Mouse (Mus musculus): ENCODE measurements around the gene Dnajc5g. TPM values are rescaled to one million over a fixed set of nuclear protein-coding genes. Genes with fewer than 3 reads are reported as not detected.

The Dnajc5g gene
- total RNA-seq, 1 experiment from 2014 or later: not detected

DNA sequence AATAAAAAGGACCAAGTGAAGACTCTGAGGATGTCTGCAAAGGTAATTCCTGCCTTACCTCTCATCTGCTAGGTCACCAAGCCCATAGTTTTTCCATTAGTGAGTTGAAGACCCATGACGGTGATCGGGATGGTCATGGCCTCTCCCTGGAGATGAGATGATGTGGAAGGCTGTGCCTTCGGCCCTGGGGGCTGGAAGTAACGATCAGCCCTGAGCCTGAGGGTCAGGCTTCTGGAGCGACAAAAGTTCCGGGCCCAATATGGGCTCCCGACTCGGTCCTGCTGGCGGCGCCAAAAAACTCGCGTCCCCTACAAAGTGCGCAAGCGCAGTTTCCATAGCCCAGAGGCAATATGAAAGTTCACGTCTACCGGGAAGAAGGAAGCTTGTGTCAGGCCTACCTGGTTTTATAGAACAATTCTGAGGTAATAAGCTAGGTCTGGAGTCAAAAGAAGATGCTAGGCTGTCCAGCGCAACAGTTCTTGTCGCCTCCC is 2.0 kb downstream of the Dnajc5g start, which contains the start of gene Slc30a3:
TSS of gene Slc30a3 (minus strand) at position 238 of the 491 bp plus-strand sequence.
- DNase-seq: no peak

DNA sequence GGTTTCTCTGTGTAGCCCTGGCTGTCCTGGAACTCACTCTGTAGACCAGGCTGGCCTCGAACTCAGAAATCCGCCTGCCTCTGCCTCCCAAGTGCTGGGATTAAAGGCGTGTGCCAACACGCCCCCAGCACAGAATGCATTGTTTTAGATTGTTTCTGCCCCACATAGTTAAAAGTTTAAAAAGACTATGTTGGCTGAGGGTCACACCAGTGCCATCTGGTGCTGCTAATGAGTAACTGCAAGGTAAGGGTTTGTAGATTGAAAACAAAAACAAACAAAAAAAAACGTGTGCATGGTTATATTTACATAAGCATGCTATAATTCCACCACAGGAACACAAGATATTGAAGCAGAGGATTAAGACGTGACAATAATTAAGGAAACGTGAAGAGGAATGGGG is 4.7 kb downstream of the Dnajc5g start:
- no peak for DNase-seq

DNA sequence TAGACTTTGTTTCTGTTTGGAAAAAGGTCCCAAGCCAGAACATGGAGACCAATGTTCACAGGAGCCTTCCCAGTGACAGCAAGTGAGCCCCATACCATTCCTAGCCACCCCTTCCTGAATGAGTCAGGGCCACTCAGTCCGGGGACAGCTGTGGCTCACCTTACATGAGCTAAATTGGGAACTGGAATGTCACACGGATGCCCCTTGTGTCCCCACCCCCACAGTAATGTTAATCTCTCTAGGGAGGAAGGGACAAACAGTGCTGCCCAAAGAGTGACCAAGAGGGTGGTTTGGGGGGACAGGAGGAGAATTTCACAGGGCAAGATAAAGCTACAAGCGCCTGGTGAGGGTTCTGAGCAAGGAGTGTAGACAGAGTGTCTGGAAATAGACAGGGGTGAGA is 10.3 kb downstream of the Dnajc5g start, which contains the start of gene Trim54:
TSS of gene Trim54 (plus strand) at position 359 of the 400 bp plus-strand sequence.
- no peak for DNase-seq

DNA sequence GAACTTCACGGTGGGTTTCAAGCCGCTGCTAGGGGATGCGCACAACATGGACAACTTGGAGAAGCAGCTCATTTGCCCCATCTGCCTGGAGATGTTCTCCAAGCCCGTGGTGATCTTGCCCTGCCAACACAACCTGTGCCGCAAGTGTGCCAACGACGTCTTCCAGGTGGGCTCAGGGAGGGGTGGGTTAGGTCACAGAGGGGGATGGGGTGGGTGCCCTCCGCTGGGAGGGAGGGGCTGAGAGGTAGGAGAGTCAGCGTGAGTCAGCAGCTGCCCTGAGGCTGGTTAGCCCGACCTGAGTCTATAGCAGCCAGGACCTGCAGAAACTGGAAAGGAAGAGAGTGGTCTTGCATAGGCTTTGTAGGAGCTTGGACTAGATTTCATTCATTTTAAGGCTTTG is 10.8 kb downstream of the Dnajc5g start:
- DNase-seq: no peak

DNA sequence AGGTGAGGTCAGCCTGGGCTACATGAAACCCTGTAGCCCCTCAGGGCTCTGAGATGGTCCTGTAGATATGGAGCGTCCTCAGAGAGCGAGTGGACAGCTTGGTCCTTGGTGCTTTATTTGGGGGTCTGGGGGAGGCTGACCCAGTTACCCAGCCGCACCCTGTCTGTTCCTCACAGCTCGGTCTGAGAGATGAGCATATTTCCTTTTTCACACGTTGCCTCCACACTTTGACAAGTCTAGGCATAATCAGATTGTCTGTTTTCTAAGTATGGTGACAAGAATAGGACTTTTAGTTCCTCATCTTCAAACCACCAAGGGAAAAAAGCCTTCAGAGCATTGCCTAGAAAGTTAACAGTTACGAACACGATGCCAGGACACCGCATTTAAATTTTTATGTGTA is 15.0 kb downstream of the Dnajc5g start:
- no peak for DNase-seq

DNA sequence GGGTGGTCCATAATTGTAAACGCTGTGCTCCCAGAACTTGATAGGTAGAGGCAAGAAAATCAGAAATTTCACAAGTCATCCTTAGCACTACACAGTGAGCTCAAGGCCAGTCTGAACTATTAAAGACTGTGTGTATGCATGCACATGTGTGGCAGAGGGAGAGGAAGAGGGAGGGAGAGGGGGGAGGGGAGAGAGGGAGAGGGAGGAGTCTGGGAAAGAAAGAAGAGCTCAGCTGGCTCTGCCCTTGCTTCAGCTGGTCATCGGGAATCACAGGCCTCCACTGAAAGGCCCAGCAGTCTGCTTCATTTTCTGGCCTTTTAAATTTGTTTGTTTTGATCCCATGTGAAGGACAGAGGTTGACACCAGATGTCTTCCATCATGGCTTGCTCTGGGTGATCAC is 17.4 kb downstream of the Dnajc5g start:
- DNase-seq: no peak

DNA sequence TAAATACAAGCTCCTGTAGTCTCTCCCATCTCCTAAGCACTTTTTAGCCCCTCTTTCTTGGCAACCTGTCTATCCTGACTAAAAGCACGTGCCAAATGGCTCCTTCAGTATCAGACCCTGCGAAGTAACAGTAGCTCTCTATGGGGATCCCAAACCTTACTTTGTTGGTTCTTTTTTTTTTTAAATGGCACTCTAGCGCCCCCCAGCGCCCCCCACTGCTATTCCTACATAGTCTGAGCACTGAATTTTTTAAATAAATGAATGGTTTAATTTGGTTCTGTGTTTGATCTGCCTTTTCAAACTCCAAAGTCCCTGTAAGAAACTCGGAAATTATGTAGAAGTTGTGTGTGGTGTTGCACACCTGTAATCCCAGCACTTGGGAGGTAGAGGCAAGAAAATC is 20.0 kb downstream of the Dnajc5g start:
- no peak for DNase-seq

DNA sequence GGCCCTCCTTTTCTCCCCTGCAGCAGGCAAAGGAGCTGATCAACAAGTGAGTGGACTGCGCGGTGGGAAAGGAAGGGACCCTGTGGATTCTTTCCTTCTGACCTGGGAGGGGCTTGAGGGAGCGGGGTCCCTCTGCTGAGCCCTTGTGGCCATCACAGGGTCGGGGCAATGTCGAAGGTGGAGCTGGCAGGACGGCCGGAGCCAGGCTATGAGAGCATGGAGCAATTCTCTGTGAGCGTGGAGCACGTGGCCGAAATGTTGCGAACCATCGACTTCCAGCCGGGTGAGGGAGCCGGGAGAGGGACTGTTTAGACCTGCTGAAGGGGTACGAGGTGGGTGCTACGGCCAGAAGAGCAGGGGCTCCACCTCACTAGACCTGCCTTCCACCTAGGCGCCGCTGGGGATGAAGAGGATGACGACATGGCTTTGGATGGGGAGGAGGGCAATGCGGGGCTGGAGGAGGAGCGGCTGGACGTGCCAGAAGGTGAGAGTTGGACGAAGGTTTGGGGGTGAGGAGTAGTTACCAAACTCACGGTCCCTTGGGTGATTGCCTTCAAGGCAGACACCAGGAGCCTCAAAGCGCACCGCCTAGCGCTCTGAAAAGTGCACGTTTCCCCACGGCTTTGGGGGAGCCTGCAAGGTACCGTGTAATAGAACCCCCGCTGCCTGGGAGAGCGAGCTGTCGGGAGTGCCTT is 30.8 kb downstream of the Dnajc5g start:
- no peak for DNase-seq

DNA sequence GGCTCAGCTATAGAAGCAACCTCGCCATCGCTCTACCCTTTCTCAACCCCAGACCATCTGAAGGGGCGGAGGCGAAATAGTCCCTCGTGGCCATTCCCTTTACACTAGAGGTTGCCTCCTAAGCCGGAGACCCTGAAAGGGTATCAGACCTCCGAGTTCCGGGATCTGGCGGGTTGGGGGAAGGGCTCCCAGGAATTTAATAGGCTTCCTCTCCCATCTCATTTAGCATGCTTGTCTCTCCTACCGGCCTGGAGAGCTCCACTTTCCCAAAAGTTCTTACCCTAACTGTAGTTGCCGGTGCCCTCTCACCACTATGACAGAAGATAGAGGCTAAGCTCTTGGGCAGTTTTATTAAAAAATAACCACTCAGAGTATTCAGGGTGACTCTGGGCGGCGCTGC is 31.6 kb downstream of the Dnajc5g start:
- DNase-seq: no peak

DNA sequence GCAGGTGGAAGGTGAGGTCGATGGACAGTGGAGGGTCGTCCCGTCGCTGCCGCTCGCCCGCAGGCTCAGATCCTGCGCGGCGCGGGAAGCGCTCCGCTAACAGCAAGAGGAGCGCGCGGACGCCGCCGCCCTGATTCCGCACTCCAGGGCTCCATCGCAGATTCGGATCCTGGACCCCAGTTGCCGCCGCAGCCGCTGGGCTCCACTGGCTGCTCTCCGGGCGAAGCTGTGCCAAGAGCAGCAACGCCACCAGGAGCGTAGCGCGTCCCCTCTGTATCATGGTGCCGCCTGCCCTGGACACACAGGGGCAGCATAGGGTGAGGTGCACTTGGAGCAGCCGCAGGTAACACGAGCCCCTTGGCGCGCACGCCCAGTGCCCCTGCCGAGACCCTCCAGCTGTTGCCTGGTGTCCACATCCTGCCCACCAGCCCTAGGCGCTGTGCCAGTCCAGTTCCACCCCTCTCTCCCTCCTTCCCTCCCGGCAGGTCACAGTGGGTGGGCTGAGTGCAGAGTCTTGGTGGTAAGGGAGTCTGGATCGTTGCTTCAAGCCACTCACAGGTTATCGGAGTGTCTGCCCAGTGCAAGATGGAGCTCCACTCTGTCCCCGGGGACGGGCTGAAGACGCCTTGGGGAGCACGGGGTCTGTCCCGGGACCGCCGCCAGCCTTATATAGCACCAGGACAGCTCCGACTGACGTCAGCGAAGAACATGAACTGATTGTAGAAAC is 32.3 kb downstream of the Dnajc5g start, which contains the start of gene Ucn:
TSS of gene Ucn (minus strand) at position 589 of the 727 bp plus-strand sequence.
- peak; percentile 25 for DNase-seq

DNA sequence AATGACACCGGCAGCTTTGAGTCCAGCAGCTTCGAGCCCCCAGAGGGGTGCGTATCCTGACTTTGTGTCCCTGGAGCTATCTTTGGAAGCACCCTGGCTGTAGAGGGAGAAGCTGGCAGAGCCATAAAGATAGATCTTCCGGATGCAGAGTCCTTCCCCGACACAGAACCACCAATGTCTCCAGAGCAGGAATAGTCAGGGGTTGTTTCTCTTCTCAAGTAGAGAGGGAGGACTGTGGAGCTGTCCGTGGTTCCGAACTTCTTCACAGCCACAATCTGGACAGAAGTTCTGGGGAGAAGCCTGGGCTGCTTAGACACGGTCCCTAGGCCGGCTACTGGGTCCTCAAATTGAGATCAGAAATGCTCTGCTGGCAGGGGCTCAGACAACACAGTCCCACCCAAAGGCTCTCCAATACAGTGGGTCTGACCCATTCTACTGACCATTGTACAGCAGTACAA is 32.9 kb downstream of the Dnajc5g start:
- DNase-seq: peak; percentile 65

DNA sequence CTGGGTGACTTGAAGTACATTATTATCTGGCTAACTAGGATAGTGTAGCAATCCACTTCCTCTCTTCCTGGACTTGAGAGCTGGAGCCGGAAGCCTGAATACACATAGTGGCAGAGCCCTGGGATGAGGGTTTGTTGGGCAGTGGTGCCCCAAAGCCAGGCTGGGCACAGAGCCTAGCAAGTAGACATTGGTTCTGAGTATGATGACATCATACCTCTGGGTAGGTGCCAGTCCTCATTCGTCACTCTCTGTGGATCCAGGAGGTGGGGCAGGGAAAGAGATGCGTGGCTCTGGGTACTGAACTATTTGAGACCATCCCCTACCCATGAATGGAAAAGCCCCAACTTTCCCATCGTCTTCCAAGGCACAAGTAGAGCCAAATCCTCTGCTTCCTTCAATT is 43.7 kb downstream of the Dnajc5g start:
- DNase-seq: peak; percentile 45

DNA sequence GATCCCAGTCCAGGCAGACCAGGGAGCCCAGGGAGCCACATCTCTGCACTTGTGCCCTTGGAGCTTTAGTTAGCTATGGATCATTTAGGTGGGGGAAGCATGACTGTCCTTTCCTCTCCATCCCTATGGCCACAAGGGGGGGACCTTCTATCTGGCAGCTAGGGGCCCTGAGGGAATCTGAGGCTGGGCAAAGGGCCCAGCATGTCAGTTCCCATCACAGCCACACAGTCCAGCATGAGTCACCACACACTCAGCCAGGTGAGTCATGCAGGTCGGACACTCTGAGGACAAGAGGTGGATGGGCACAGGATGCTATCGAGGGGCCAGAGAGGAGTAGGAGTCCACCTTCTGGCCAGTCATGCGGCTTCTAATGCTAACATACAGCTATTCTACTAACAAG is 45.7 kb downstream of the Dnajc5g start:
- DNase-seq: peak; percentile 58

DNA sequence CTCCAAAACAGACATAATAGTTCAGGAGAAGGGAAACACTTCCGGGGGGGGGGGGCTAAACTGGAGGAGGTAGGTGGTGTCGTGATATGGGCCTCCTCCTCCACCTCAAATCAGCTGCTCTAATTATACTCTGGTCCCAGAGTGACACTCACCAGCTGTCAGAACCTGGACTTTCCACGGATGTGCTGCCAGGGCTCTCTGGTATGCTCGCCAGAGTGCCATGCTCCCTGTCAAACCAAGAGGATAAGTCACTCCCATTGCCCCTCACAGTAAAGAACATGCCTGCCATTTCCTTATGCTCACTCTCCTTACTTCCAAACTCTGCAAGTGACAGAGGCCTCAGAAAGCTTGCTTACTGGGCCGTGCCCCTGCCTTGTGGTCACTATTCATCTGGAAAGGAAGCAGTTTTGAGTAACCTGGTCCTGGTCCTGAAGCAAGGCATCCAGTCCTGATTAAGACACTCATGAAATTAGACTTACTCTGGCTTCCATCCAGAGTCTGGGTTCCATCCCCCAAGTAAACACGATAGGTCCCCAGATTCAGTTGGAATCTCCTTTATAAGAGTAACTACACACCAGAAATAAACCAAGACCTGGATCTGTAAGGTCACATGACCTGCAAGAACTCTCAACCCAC is 47.5 kb downstream of the Dnajc5g start:
- no peak for DNase-seq

DNA sequence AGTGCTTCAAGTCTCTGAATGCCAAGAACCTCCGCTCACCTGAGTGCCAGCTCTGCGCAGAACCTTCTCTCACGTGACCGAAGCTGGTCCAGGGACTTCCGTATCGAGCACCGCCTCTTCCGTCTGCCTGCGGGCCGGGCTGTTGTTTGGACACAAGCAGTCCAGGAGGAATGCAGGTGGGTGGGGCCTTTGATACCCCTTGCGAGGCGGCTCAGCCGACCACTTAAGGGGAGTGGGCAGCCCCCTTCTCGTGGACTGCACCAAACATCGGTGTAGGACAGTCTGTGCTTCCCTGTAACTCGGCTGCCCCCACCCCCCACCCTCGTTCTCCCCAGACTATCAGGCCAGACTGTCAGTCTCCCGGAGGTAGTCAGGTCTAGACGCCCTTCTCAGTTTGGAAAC is 48.1 kb downstream of the Dnajc5g start, which contains the start of gene Mpv17:
TSS of gene Mpv17 (minus strand) at position 100 of the 402 bp plus-strand sequence.
- DNase-seq: peak; percentile 89

Other genes starting within 250 kb of the Dnajc5g start
- 48.5 and 55.1 TPM in 2 replicates for gene Tmem214, start 238.3 kb upstream of the Dnajc5g start, total RNA-seq (2021)
- gene Agbl5, start 217.6 kb upstream of the Dnajc5g start, total RNA-seq (2021): 10.4 and 11.7 TPM in 2 replicates
- gene Ost4, start 198.5 kb upstream of the Dnajc5g start, total RNA-seq (2021): 210 and 212 TPM in 2 replicates
- gene Emilin1, start 192.9 kb upstream of the Dnajc5g start, total RNA-seq (2021): 46.2 and 51.0 TPM in 2 replicates
- gene Khk, start 184.9 kb upstream of the Dnajc5g start, total RNA-seq (2021): 48.4 and 70.5 TPM in 2 replicates
- 0.56 and 0.86 TPM in 2 replicates for gene Cgref1, start 160.7 kb upstream of the Dnajc5g start, total RNA-seq (2021)
- gene Preb, start 145.9 kb upstream of the Dnajc5g start, total RNA-seq (2021): 117 and 128 TPM in 2 replicates
- gene Tcf23, start 137.6 kb upstream of the Dnajc5g start, total RNA-seq (2021): 1.1 and 1.2 TPM in 2 replicates
- gene Atraid, start 58.0 kb upstream of the Dnajc5g start, total RNA-seq (2021): 116 and 121 TPM in 2 replicates
- gene Slc5a6, start 57.4 kb upstream of the Dnajc5g start, total RNA-seq (2021): 19.7 and 24.0 TPM in 2 replicates
- 31.0 and 37.3 TPM in 2 replicates for gene Cad, start 51.5 kb upstream of the Dnajc5g start, total RNA-seq (2021)
- 0.49 and 0.74 TPM in 2 replicates for gene Slc30a3, start 2.0 kb downstream of the Dnajc5g start, total RNA-seq (2021)
- gene Trim54, start 10.4 kb downstream of the Dnajc5g start, total RNA-seq (2021): not detected in 2 replicates
- not detected in 2 replicates for gene Ucn, start 32.5 kb downstream of the Dnajc5g start, total RNA-seq (2021)
- 41.7 and 46.4 TPM in 2 replicates for gene Mpv17, start 48.0 kb downstream of the Dnajc5g start, total RNA-seq (2021)
- 1.7 and 1.9 TPM in 2 replicates for gene Gm29609, start 73.6 kb downstream of the Dnajc5g start, total RNA-seq (2021)
- gene Gtf3c2, start 73.9 kb downstream of the Dnajc5g start, total RNA-seq (2021): 54.3 and 58.6 TPM in 2 replicates
- gene Snx17, start 86.9 kb downstream of the Dnajc5g start, total RNA-seq (2021): 85.0 and 95.4 TPM in 2 replicates
- gene Eif2b4, start 87.1 kb downstream of the Dnajc5g start, total RNA-seq (2021): 42.7 and 64.9 TPM in 2 replicates
- gene Zfp513, start 96.0 kb downstream of the Dnajc5g start, total RNA-seq (2021): 25.8 and 27.9 TPM in 2 replicates
- gene Ppm1g, start 114.4 kb downstream of the Dnajc5g start, total RNA-seq (2021): 117 and 121 TPM in 2 replicates
- 79.7 and 87.7 TPM in 2 replicates for gene Nrbp1, start 134.6 kb downstream of the Dnajc5g start, total RNA-seq (2021)
- gene Gm9970, start 134.9 kb downstream of the Dnajc5g start, total RNA-seq (2021): not detected in 2 replicates
- gene Krtcap3, start 145.4 kb downstream of the Dnajc5g start, total RNA-seq (2021): 2.7 and 4.8 TPM in 2 replicates
- gene Ift172, start 184.8 kb downstream of the Dnajc5g start, total RNA-seq (2021): 36.0 and 41.5 TPM in 2 replicates
- gene Fndc4, start 189.8 kb downstream of the Dnajc5g start, total RNA-seq (2021): 10.9 and 12.2 TPM in 2 replicates
- 1.6 and 13.8 TPM in 2 replicates for gene Gckr, start 191.2 kb downstream of the Dnajc5g start, total RNA-seq (2021)

All from adrenal gland, postnatal 14 days (tissue).